Mouse (Mus musculus) lung, adult 2 months (tissue): Measurements from ENCODE around the gene Cacng8. TPM values are rescaled to one million over a fixed set of nuclear protein-coding genes. Genes with fewer than 3 reads are reported as not detected.

Experiments
- DNase-seq: peaks from one replicate; pipeline ENCODE4 v3.0.0; 2022
- H3K4me1 ChIP-seq: fragments of 200-500 bp; 2 replicates; pipeline ENCODE4 v1.6.1; 2011; ENCODE audit warnings: low read length; ENCODE audit not compliant: control insufficient read depth, insufficient read depth
- H3K4me3 ChIP-seq: fragments of 200-500 bp; replicated peaks from 2 replicates; pipeline ENCODE3; 2011; ENCODE audit warnings: low read depth, mild to moderate bottlenecking, control low read depth, low read length; ENCODE audit errors: extremely low read depth
- CTCF ChIP-seq: fragments of 200-500 bp; IDR thresholded peaks from 2 replicates; pipeline ENCODE4 v1.5.1; 2011; ENCODE audit warnings: mild to moderate bottlenecking, low read length, control low read depth; ENCODE audit not compliant: insufficient read depth
- POLR2A ChIP-seq: fragments of 200-500 bp; IDR thresholded peaks from 2 replicates; pipeline ENCODE4 v1.6.1; 2011; ENCODE audit warnings: low read depth, mild to moderate bottlenecking, control low read depth, low read length, borderline replicate concordance; ENCODE audit errors: extremely low read depth
- WGBS: fragments of 180-500 bp; shearing (Covaris S2); methylation state at CpG from one replicate; pipeline ENCODE4 v1.1.7; 2018; 5-methylcytosine and 5-hydroxymethylcytosine counted together
- polyA plus RNA-seq: library from polyadenylated mRNA; depleted of rRNA; stranded (reverse); fragments of >200 nt; gene quantifications from 2 replicates; pipeline ENCODE4 v1.2.3, GENCODE M21; 2012

The Cacng8 gene
- polyA plus RNA-seq, 1 experiment, result not detected

GRCm38 (mm10) chr7:3442476-3443062 is 52.1 kb downstream of the Cacng8 start:
- Histone ChIP-seq H3K4me3 (no peak overlapping the region), H3K4me1 (no peaks in the 10 kb centered on the region)
- TF ChIP-seq POLR2A (no peak), CTCF (no peak)
- WGBS, result 67% methylated on average over 10 of the region's 10 CpGs
- DNase-seq, result no peak

- Histone ChIP-seq H3K4me1 (no peaks in the 10 kb centered on the region), H3K4me3 (no peak overlapping the region)
- TF ChIP-seq POLR2A (no peak), CTCF (no peak)
- 59% methylated on average over 3 of the region's 3 CpGs for WGBS
- DNase-seq, result no peak
Observed at GRCm38 (mm10) chr7:3444678-3445077, 54.2 kb downstream of the Cacng8 start.

DNA sequence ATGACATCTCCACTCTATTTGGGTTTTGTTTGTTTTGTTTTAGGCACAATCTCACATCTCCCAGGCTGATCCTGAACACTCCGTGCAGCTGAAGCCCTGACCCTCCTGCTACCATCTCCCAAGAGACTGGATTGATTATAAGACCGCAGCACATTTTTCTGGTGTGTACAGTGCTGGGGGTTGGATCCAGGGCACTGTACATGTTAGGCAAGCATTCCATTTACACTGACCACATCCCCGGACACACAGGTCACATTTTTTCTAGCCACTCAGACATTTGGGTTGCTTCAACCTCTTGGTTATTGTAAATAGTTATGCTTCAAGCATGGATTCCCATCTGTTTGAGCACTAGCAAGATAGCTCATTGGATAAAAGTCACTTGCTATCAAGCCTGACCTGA is 56.1 kb downstream of the Cacng8 start:
- no peaks in the 10 kb centered on the region for H3K4me1 ChIP-seq
- H3K4me3 ChIP-seq, result no peak overlapping the region
- TF ChIP-seq POLR2A (no peak), CTCF (no peak)
- 65% methylated on average over 3 of the region's 3 CpGs for WGBS
- no peak for DNase-seq

GRCm38 (mm10) chr7:3447026-3447425 is 56.5 kb downstream of the Cacng8 start:
- WGBS, result 74% methylated on average over 4 of the region's 4 CpGs
- no peak overlapping the region for H3K4me3 ChIP-seq
- H3K4me1 ChIP-seq, result no peaks in the 10 kb centered on the region
- no peak for DNase-seq
- TF ChIP-seq CTCF, result no peak
- no peak for TF ChIP-seq POLR2A

DNA sequence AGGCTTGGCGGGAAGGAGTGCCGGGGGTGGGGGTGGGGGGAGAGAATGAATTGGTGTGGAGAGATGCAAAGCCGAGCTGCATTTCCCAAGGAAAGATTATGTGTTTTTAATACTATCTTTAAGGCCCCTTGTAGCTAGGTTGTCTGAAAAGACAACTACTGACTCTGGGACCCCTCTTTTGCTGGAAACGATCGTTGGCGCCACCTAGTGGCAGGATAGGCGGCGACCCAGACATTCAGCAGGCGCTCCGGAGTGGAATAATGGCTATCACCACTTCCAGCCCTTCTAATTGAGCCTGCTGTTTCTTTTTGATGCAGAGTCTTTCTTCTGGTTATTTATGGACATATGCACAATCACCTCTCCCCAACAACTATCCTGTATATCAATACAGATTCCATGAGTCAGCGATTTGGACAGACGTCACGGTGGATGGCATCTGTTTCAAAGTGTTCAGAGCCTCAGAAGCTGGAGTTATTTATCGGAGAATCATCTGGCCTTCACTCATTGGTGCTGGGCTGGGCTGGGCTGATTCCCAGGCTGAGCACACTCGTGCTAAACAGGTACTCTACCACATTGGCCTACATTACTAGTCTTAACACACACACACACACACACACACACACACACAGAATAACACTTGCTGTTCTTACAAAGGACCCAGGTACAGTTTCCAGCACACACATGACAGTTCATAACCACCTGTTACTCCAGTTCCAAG is 58.4 kb downstream of the Cacng8 start:
- Histone ChIP-seq H3K4me1 (no peaks in the 10 kb centered on the region), H3K4me3 (no peak overlapping the region)
- TF ChIP-seq CTCF (peak; percentile 57), POLR2A (no peak)
- WGBS, result 24% methylated on average over 15 of the region's 15 CpGs
- DNase-seq, result peak; percentile 60

GRCm38 (mm10) chr7:3450671-3451070 is 60.2 kb downstream of the Cacng8 start:
- no peak for DNase-seq
- WGBS, result 52% methylated on average over 5 of the region's 5 CpGs
- H3K4me3 ChIP-seq, result no peak overlapping the region
- TF ChIP-seq CTCF (no peak), POLR2A (no peak)
- H3K4me1 ChIP-seq, result no peaks in the 10 kb centered on the region

GRCm38 (mm10) chr7:3451161-3451560 is 60.7 kb downstream of the Cacng8 start:
- 28% methylated on average over 6 of the region's 6 CpGs for WGBS
- no peak for TF ChIP-seq POLR2A
- TF ChIP-seq CTCF, result no peak
- Histone ChIP-seq H3K4me3 (no peak overlapping the region), H3K4me1 (no peaks in the 10 kb centered on the region)
- no peak for DNase-seq

GRCm38 (mm10) chr7:3452821-3453485 is 62.5 kb downstream of the Cacng8 start:
- no peak for TF ChIP-seq CTCF
- TF ChIP-seq POLR2A, result no peak
- 48% methylated on average over 12 of the region's 12 CpGs for WGBS
- DNase-seq, result no peak
- no peaks in the 10 kb centered on the region for H3K4me1 ChIP-seq
- H3K4me3 ChIP-seq, result no peak overlapping the region

- 50% methylated on average over 11 of the region's 11 CpGs for WGBS
- H3K4me1 ChIP-seq, result no peaks in the 10 kb centered on the region
- no peak overlapping the region for H3K4me3 ChIP-seq
- DNase-seq, result no peak
- no peak for TF ChIP-seq POLR2A
- no peak for TF ChIP-seq CTCF
Observed at GRCm38 (mm10) chr7:3453486-3454183, 63.2 kb downstream of the Cacng8 start.

- no peak for TF ChIP-seq CTCF
- no peak for TF ChIP-seq POLR2A
- H3K4me1 ChIP-seq, result no peaks in the 10 kb centered on the region
- DNase-seq, result no peak
- 89% methylated on average over 10 of the region's 10 CpGs for WGBS
- no peak overlapping the region for H3K4me3 ChIP-seq
Observed at GRCm38 (mm10) chr7:3457111-3457840, 66.8 kb downstream of the Cacng8 start.
